Mouse (Mus musculus): ENCODE measurements around the gene Atxn1. TPM values are rescaled to one million over a fixed set of nuclear protein-coding genes. Genes with fewer than 3 reads are reported as not detected.
A peak's percentile ranks its signal among the peaks of the same experiment; 100 is the strongest.

Gene Atxn1
- polyA plus RNA-seq, 1 experiment from 2014 or later = 5.4 TPM

GRCm38 (mm10) chr13:45778171-45778570, 186.6 kb downstream of the Atxn1 start:
- WGBS = 22% methylated on average over 9 of the region's 9 CpGs
- ATAC-seq (ENCODE audit: insufficient number of reproducible peaks, low FRiP score, low TSS enrichment, low read depth) = no peak
- no peaks in the 10 kb centered on the region for H3K36me3 ChIP-seq
- no peaks in the 10 kb centered on the region for H3K27me3 ChIP-seq
- no peak overlapping the region for H3K4me2 ChIP-seq
- H3K27ac ChIP-seq = peak overlapping the region; percentile 48
- no peaks in the 10 kb centered on the region for H3K9me3 ChIP-seq
- H3K9ac ChIP-seq = no peak overlapping the region
- peaks cover 10% of the 10 kb centered on the region; the same call in 1 of the 2 replicates for H3K4me1 ChIP-seq
- no peak overlapping the region for H3K4me3 ChIP-seq

- peaks cover 10% of the 10 kb centered on the region; the same call in 1 of the 2 replicates for H3K4me1 ChIP-seq
- no peak overlapping the region for H3K27ac ChIP-seq
- no peaks in the 10 kb centered on the region for H3K36me3 ChIP-seq
- ATAC-seq (ENCODE audit: insufficient number of reproducible peaks, low FRiP score, low TSS enrichment, low read depth) = no peak
- H3K27me3 ChIP-seq = no peaks in the 10 kb centered on the region
- no peak overlapping the region for H3K9ac ChIP-seq
- no peak overlapping the region for H3K4me3 ChIP-seq
- no peaks in the 10 kb centered on the region for H3K9me3 ChIP-seq
- WGBS = 83% methylated on average over 1 of the region's 1 CpGs
- no peak overlapping the region for H3K4me2 ChIP-seq
Observed at GRCm38 (mm10) chr13:45775516-45775915, 189.3 kb downstream of the Atxn1 start.

- H3K36me3 ChIP-seq = no peaks in the 10 kb centered on the region
- peaks cover 10% of the 10 kb centered on the region; the same call in 1 of the 2 replicates for H3K4me1 ChIP-seq
- H3K27me3 ChIP-seq = no peaks in the 10 kb centered on the region
- H3K4me3 ChIP-seq = no peak overlapping the region
- H3K9ac ChIP-seq = no peak overlapping the region
- no peak for ATAC-seq (ENCODE audit: insufficient number of reproducible peaks, low FRiP score, low TSS enrichment, low read depth)
- H3K27ac ChIP-seq = no peak overlapping the region
- no peak overlapping the region for H3K4me2 ChIP-seq
- H3K9me3 ChIP-seq = no peaks in the 10 kb centered on the region
- WGBS = 62% methylated on average over 21 of the region's 21 CpGs
Observed at GRCm38 (mm10) chr13:45773381-45774168, 191.2 kb downstream of the Atxn1 start.

- Histone ChIP-seq H3K9me3 (no peaks in the 10 kb centered on the region), H3K9ac (no peak overlapping the region), H3K4me1 (no peaks in the 10 kb centered on the region), H3K27me3 (no peaks in the 10 kb centered on the region), H3K4me3 (no peak overlapping the region), H3K4me2 (no peak overlapping the region), H3K27ac (no peak overlapping the region), H3K36me3 (no peaks in the 10 kb centered on the region)
- ATAC-seq (ENCODE audit: insufficient number of reproducible peaks, low FRiP score, low TSS enrichment, low read depth) = no peak
- 85% methylated on average over 11 of the region's 11 CpGs for WGBS
Observed at GRCm38 (mm10) chr13:45769757-45770156, 195.1 kb downstream of the Atxn1 start.

GRCm38 (mm10) chr13:45768250-45768649, 196.6 kb downstream of the Atxn1 start:
- no peak for ATAC-seq (ENCODE audit: insufficient number of reproducible peaks, low FRiP score, low TSS enrichment, low read depth)
- Histone ChIP-seq H3K27me3 (no peaks in the 10 kb centered on the region), H3K4me2 (no peak overlapping the region), H3K4me3 (no peak overlapping the region), H3K27ac (no peak overlapping the region), H3K9ac (no peak overlapping the region), H3K36me3 (no peaks in the 10 kb centered on the region), H3K4me1 (no peaks in the 10 kb centered on the region), H3K9me3 (no peaks in the 10 kb centered on the region)
- 83% methylated on average over 3 of the region's 3 CpGs for WGBS

- Histone ChIP-seq H3K27ac (no peak overlapping the region), H3K9ac (no peak overlapping the region), H3K27me3 (no peaks in the 10 kb centered on the region), H3K4me2 (no peak overlapping the region), H3K9me3 (no peaks in the 10 kb centered on the region), H3K4me1 (peaks cover 6% of the 10 kb centered on the region), H3K36me3 (no peaks in the 10 kb centered on the region), H3K4me3 (no peak overlapping the region)
- ATAC-seq (ENCODE audit: insufficient number of reproducible peaks, low FRiP score, low TSS enrichment, low read depth) = no peak
- 69% methylated on average over 5 of the region's 5 CpGs for WGBS
Observed at GRCm38 (mm10) chr13:45764354-45764753, 200.5 kb downstream of the Atxn1 start.

- no peaks in the 10 kb centered on the region for H3K36me3 ChIP-seq
- no peak overlapping the region for H3K4me2 ChIP-seq
- H3K4me3 ChIP-seq = no peak overlapping the region
- no peak overlapping the region for H3K27ac ChIP-seq
- ATAC-seq (ENCODE audit: insufficient number of reproducible peaks, low FRiP score, low TSS enrichment, low read depth) = no peak
- H3K27me3 ChIP-seq = no peaks in the 10 kb centered on the region
- peaks cover 6% of the 10 kb centered on the region for H3K4me1 ChIP-seq
- H3K9me3 ChIP-seq = no peaks in the 10 kb centered on the region
- WGBS = 31% methylated on average over 7 of the region's 7 CpGs
- no peak overlapping the region for H3K9ac ChIP-seq
Observed at GRCm38 (mm10) chr13:45762278-45762677, 202.5 kb downstream of the Atxn1 start.

- no peak overlapping the region for H3K4me3 ChIP-seq
- no peaks in the 10 kb centered on the region for H3K27me3 ChIP-seq
- no peaks in the 10 kb centered on the region for H3K36me3 ChIP-seq
- H3K9me3 ChIP-seq = no peaks in the 10 kb centered on the region
- no peak overlapping the region for H3K4me2 ChIP-seq
- no peak overlapping the region for H3K27ac ChIP-seq
- 38% methylated on average over 1 of the region's 1 CpGs for WGBS
- H3K4me1 ChIP-seq = peaks cover 16% of the 10 kb centered on the region; the same call in 1 of the 2 replicates
- 0 out of 2 replicates have a peak, but pooled peaks have one; percentile 19 for ATAC-seq (ENCODE audit: insufficient number of reproducible peaks, low FRiP score, low TSS enrichment, low read depth)
- H3K9ac ChIP-seq = no peak overlapping the region
Observed at GRCm38 (mm10) chr13:45754483-45754882, 210.3 kb downstream of the Atxn1 start.

- Histone ChIP-seq H3K4me1 (peaks cover 26% of the 10 kb centered on the region; the same call in 1 of the 2 replicates), H3K27ac (no peak overlapping the region), H3K27me3 (no peaks in the 10 kb centered on the region), H3K4me2 (no peak overlapping the region), H3K9ac (no peak overlapping the region), H3K4me3 (no peak overlapping the region), H3K36me3 (no peaks in the 10 kb centered on the region), H3K9me3 (no peaks in the 10 kb centered on the region)
- no peak for ATAC-seq (ENCODE audit: insufficient number of reproducible peaks, low FRiP score, low TSS enrichment, low read depth)
- 52% methylated on average over 5 of the region's 5 CpGs for WGBS
Observed at GRCm38 (mm10) chr13:45752498-45752897, 212.3 kb downstream of the Atxn1 start.

GRCm38 (mm10) chr13:45751231-45751630, 213.6 kb downstream of the Atxn1 start:
- Histone ChIP-seq H3K36me3 (no peaks in the 10 kb centered on the region), H3K9me3 (no peaks in the 10 kb centered on the region), H3K4me1 (peaks cover 26% of the 10 kb centered on the region; the same call in 1 of the 2 replicates), H3K27ac (no peak overlapping the region), H3K4me3 (no peak overlapping the region), H3K27me3 (no peaks in the 10 kb centered on the region), H3K9ac (no peak overlapping the region), H3K4me2 (no peak overlapping the region)
- 59% methylated on average over 2 of the region's 2 CpGs for WGBS
- ATAC-seq (ENCODE audit: insufficient number of reproducible peaks, low FRiP score, low TSS enrichment, low read depth) = no peak

- H3K9ac ChIP-seq = no peak overlapping the region
- WGBS = 81% methylated on average over 6 of the region's 6 CpGs
- H3K36me3 ChIP-seq = no peaks in the 10 kb centered on the region
- ATAC-seq (ENCODE audit: insufficient number of reproducible peaks, low FRiP score, low TSS enrichment, low read depth) = no peak
- peaks cover 29% of the 10 kb centered on the region; the same call in 1 of the 2 replicates for H3K4me1 ChIP-seq
- no peaks in the 10 kb centered on the region for H3K27me3 ChIP-seq
- H3K27ac ChIP-seq = no peak overlapping the region
- H3K4me2 ChIP-seq = no peak overlapping the region
- no peaks in the 10 kb centered on the region for H3K9me3 ChIP-seq
- H3K4me3 ChIP-seq = no peak overlapping the region
Observed at GRCm38 (mm10) chr13:45750627-45751026, 214.2 kb downstream of the Atxn1 start.

- H3K4me3 ChIP-seq = no peak overlapping the region
- WGBS = 86% methylated on average over 1 of the region's 1 CpGs
- no peaks in the 10 kb centered on the region for H3K9me3 ChIP-seq
- peaks cover 29% of the 10 kb centered on the region; the same call in 1 of the 2 replicates for H3K4me1 ChIP-seq
- no peaks in the 10 kb centered on the region for H3K27me3 ChIP-seq
- no peak overlapping the region for H3K9ac ChIP-seq
- ATAC-seq (ENCODE audit: insufficient number of reproducible peaks, low FRiP score, low TSS enrichment, low read depth) = no peak
- peak overlapping the region; percentile 11; the same call in 1 of the 2 replicates for H3K27ac ChIP-seq
- H3K4me2 ChIP-seq = no peak overlapping the region
- no peaks in the 10 kb centered on the region for H3K36me3 ChIP-seq
Observed at GRCm38 (mm10) chr13:45749937-45750336, 214.9 kb downstream of the Atxn1 start.

Data from limb, embryonic 15.5 days (tissue).